Mouse (Mus musculus) lung, postnatal 36 days (tissue): ENCODE results near the gene Rbfox1.

Experiments used
- DNase-seq: peaks from one replicate; pipeline ENCODE4 v3.0.0; 2022; ENCODE audit warnings: mixed read lengths

Gene Rbfox1

DNA sequence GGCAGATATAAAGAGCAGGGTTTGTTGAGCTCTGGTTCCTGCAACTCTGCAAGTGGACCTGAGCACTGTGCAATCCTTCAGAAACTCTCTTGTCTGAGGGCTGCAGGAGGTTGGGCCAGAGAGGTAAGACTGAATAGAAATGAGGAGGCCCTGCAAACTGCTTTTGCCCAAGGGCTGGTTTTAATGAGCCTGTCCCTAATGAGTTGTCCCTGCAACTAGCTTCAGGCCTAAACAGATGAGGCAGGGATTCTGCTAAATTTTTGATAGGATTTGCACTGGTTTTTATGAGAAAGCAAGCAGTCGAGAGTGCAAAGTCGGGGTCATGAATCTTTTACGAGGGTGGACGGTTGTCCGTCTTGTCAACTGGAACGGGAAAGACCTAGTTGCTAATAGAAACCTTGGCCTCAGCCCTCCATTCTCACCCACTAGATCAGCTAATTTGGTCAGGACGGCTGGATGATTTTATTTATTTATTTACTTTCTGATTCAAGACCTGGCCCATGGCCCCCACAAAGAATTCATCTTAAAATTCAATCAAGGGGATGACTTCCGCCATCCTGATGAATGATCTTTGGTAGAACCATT lies 1279.1 kb downstream of the Rbfox1 start:
- no peak for DNase-seq

DNA sequence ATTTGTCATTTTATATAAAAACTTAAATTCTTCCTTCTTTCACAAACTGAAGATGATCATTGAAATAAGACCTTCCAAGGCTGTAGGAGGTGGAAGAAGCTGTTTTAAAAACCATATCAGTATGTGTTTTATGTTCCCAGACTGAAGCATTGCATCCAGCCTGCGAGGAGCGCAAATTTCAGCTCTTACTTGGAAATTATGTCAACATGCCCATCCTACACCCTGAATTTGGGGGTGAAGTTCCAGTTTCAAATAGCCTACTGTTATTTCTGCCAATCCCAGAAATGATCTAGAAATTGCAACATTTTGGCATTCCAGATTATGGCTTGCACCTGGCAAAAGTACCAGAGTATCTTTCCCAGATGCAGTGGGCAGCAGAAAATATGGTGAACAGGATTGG lies 1290.8 kb downstream of the Rbfox1 start:
- DNase-seq, result no peak

DNA sequence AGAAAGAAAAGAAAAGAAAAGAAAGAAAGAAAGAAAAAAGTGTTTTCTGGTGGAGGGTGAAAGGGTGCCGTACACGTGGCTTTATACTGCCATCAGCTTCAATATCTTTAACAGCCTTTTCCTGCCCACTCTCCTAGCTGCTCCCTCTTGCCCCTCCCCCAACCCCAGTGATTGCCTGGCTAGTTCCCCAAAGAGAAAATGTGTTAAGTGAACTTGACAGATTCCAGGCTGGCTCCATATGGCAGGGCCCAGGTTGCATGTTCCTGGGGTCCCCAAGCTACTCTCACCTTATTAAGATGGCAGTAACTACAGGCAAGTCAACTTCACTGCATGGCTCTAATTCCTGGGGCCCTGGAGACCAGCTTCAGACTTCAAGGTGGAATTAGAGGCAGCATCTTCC lies 1302.6 kb downstream of the Rbfox1 start:
- DNase-seq, result no peak

DNA sequence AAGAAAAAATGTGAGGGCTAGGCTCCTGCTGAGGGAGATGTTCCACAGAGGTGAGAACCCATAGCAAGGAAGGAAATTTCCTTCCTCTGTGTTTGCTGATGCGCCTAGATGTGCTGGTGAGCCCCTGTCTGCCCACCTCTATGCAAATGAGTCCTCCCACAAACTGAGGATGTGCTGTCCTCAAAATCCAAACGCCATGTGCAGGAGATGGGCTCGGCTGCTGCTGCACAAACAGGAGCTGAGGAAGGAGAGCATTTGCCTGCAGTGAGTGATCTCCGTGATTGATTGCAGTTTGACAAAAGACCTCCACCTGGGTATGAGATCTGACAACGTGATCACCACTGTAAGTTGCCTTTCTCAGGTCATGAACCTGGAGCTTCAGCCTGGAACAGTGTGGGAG lies 1308.4 kb downstream of the Rbfox1 start:
- no peak for DNase-seq

DNA sequence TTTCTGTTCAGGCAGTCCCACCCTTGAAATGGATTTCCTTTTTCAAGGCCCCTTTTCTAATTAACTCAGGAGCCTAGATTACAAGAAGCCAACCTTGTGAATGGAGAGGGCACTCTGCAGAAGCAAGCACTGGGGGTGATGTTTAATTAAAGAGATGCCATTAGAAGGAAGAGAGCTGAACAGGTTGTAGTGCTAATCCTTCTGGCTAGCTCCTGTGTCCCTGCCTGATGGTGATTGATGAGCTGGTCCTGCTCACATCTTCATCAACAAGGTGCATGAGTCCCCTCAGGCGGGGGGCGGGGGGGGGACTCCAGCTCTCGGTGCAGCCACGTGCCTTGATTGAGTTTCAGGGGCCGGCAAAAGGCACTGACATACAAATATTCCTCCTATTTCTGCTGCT lies 1312.8 kb downstream of the Rbfox1 start:
- DNase-seq, result no peak

DNA sequence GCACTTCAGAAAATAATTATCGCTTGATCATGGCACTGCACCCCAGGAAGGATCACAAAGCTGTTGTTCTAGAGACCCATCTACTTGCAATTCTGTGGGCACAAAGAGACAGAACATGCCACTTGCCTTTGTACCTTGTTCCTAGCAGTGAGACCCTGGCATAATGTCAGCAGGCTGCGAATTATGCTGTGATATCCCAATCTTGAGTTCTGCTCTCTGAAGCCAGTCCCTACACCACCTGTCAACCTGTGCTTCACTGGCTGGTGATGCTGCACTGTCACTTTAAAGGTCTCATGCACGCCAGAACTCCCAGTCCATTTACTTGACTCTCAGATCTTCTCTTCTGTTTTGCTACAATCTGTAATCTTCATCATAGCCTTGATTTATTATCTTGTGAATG lies 1315.1 kb downstream of the Rbfox1 start:
- no peak for DNase-seq

DNA sequence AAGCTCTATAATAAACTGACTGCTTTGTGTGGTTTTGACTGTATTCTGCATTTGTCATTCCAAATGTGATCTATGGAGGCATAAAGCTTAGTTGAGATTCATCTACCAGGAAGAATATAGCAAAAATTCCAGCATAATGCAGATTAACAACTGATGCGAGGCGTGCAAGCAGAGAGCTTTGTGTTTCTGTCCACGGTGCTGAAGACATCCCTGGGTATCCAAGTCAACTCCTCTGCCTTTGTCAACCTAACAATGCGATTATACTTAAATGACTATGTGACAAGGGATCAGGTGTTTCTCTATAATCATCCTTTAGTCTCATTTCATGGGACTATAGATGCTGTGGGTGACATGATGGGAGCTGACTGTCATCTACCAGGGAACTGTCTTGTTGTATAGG lies 1316.7 kb downstream of the Rbfox1 start:
- no peak for DNase-seq

DNA sequence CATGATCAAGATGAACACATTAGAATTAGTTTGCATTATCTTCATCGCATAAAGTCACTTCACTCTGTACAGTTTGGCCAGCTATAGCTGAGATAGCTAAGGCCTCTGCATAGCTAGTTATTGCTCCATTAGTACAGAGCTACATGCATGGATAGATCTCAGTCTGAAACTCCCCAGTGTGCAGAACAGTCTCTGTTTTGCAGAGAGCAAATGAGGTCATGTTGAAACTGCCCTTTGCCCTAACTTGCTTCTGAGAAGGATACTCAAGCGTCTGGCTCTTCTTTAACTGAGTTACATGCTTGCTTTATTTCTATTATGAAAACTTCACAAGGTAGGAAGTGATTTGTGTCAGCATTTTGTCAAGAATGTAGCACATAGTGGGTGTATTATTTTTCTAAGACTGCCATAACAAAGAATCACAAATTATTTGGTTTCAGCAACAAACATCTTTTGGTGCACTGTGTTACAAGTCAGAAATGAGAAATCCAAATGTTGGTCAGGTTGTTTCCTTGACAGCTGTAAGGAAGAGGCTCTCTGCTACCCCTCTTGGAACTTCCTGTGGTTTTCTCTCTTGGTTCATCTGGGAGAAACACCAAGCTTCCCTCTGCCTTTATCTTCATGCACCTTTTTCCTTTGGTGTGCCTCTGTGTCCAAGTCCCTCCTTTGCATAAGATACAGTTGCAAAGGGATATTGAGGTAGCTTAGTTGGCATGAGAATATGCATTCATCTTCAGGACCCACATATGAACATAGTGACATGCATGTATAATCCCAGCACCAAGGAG lies 1321.2 kb downstream of the Rbfox1 start:
- DNase-seq, result no peak

DNA sequence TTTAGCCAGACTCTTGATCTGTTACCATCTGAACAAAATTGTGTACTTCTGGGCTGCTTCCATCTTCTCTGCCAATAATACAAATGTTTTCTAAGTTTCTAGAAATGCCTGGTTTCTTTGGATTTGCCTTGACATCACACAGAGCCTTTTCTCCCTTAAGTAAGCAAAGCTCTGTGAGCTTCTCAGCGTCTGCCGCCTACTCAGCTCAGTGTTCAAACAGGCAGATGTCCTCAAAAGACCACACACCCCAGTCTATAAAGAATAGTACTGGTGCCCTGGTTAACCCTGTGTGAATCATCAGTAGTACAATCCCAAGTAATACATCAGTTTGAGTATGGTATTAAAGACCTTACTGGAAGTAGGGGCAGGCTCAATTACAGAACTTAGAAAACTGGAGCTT lies 1322.4 kb downstream of the Rbfox1 start:
- DNase-seq, result no peak

DNA sequence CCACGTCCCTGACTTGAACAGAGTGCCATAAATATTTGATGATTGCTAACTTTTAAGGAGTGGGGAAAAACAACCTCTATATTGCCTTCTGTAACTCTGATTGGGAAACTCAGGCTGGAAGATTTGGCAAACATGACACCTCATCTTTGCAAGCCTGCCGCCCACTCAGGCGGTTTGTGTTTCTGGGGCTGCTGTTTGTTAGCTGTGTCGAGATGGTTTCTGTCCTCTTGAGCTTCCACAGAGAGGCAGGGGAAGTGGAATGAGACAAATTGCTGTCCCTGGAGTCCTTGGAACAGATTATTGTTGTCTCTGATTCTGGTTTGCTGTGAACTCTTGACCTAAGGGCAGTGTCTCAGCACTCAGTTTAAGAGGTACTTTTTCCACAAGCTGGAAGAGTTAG lies 1327.6 kb downstream of the Rbfox1 start:
- DNase-seq, result no peak

DNA sequence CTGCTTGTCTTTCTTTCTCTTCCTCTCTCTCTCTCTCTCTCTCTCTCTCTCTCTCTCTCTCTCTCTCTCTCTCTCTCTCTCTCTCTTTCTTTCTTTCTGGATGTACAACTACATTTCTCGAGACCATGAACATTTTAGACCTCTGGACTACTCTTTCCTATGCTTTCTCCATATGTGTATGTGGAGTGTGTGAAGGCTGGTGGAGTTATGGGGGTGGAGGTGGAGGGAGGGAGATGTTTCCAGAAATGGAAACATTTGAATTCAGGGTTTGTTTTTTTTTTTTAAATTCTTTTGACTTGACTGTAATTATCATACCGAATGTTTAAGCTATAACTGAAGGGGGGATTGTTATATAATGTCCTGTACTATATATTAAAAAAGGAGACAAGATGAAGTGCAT lies 1338.1 kb downstream of the Rbfox1 start:
- no peak for DNase-seq

DNA sequence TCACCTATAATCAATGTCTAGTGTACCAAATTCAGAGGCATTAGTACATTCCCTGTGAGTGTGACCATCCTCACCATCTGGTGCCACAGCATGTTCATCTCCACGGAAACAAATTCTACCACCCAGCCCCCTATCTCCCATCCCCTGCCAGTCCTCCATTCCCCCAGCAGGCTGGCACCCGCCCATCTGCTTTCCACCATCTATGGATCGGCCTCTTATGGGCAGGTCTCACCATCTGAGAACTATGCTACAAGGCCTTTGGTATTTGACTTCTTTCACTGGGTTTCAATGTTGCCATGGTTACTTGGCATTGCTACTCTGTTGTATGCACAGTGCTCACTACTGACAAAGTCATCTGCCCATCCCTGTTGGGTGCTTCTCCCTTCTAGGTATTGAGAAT lies 1340.8 kb downstream of the Rbfox1 start:
- DNase-seq, result no peak

DNA sequence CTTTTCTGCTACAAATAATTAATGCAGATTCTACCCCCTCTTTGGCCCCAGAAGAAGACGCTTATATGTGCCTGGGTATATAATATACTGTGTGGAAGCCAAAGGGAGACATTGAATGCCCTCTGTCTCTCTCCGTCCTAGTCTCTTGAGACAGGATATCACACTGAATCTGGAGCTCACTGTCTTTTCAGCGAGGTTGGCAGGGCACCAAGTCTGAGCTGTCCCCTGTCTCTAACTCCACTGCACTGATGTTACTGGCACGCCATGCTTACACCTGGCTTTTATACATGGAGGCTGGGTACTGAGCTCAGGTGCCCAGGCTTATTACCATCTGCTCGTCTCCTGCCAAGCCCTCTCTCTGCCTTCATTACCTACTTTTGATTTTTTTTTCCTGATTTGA lies 1343.1 kb downstream of the Rbfox1 start:
- DNase-seq, result no peak

DNA sequence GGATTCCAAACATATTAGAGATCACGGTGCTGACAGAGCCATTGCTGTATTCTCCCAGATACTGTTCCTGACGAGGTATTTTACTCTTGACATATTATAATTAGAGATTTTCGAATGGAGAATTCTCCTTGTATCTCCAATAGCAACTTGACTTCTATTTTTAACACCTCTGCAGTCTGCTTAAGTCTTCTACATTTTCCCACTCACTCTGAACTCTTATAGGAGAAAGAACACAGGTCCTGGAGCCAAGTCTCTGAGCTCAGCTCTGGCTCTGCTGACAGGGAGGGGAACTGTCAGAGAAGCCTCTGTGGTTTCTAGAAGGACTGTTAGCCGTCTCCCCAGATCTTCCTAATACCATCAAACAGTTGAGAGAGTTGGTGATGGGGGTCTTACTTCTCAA lies 1344.1 kb downstream of the Rbfox1 start:
- no peak for DNase-seq

DNA sequence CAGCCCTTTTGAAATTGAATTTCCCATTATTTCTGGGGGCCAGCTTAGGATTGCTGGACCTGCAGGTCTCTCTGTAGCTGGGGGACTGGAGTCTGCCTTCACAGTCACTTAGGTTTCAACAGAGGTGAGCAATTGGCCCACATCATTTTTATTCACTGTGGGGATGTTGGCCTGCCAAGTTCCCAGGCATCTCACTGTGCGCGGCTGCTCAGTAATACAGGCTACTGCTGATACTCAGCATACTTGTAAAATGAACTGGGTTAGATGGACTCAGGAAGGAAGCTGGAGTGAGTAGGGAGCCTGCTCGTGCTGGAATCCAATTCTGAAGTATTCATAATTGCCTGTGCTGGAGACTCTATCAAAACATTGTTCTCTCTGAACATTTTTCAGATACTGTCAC lies 1356.5 kb downstream of the Rbfox1 start:
- no peak for DNase-seq

DNA sequence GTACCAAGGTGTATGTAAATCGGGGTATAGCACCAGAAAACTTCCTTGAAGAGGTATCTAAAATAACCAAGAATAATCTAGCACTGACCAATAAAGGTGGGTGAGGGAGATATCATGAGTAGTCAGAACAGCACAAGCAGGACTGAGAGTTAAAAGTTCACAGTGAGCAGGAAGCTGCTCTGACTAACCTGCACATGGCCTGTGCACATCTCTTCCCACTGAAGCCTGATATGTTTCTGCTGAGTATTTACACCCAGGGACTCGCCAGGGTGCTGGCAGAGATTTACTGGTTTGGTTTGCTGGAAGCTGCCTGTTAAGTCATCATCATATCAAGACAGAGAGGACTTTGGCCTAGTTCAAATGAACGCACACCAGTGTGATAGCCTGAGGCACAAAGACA lies 1357.3 kb downstream of the Rbfox1 start:
- no peak for DNase-seq

DNA sequence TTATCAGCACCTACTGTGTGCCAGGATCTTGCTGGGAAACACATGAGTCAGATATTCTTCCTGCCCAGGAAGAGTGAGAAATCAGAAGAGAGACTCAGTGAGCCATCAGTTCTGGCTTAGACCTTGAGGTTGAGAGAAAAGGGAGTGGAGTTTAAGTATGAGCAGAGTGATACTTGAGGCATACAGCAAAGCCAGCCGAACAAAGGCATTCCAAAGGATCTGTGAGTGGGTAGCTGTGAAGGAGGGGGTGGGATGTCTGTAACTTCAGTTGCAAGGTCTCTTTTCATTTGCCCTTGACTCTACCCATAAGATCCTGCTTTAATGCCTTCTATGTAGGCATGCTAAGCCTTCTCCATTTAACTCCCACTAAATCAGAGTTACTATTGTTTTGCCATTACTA lies 1359.2 kb downstream of the Rbfox1 start:
- DNase-seq, result no peak

DNA sequence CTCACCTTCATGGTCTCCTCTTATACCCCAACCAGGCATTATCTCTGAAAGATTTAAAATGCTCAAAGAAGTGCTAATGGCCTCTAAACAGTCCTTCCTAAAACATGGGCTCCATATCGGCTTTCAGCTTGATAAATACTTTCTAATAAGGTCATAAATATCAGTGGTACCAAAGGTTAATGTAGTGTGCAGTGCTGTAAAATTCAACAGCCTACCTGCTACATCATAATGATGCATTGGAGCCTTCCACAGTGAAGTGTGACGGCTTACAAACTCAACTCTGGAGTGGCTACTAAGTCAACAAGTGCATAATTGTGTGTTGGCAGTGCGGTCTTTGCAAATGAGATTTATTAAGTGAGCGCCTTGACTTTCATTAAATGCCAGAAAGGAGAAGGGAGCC lies 1366.5 kb downstream of the Rbfox1 start:
- no peak for DNase-seq

DNA sequence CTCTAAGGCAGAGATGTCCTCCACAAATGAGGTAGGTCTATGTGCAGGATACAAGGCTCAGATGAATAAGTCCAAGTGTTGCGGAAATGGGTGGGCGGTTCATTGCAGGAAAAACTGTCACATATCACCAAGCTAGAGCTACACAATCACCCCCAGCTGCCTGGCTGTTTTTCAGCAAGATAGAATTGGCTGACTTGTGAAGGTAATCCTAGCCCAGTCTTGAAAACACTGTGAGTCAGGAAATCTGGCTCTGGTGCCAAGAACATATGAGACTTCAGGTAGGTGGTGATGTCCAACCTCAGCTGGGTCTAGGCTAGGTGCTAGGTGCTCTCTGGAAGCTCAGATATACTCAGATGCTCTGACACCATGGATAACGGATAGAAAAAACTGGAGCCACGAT lies 1372.2 kb downstream of the Rbfox1 start:
- DNase-seq, result no peak

DNA sequence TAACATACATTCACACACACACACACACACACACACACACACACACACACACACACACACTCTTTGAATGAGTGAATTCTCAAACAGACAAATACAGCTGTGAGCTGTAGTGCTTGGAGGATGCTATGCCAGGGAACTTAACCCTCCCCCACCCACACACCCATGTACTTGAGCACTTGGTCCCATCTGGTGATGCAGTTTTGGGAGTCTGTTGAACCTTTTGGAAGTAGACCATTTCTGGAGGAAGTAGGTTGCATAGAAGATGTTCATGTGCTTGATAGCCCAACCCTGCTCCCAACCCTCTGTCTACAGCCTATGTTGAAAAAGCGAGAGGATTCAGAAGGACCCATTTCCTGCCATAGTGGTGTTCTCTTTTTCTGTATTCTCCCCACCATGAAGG lies 1378.1 kb downstream of the Rbfox1 start:
- no peak for DNase-seq

DNA sequence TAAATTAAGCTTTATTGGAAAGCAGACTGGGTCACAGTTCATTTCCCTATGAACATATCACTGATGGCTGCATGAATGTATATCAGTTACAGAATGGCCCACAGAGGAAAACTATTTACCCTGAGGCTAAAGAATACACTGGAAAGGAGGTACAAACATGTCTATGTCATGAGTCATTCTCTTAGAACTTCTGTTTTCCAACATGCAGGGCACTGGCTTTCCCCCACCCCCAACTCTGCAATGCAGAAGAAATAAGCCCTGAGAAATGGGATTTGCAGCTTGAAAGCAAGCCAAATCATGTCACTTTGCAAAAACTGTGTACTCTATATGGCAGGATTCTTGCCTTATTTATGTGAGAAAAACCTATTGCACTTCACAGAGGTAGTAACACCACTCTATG lies 1380.6 kb downstream of the Rbfox1 start:
- DNase-seq, result no peak

DNA sequence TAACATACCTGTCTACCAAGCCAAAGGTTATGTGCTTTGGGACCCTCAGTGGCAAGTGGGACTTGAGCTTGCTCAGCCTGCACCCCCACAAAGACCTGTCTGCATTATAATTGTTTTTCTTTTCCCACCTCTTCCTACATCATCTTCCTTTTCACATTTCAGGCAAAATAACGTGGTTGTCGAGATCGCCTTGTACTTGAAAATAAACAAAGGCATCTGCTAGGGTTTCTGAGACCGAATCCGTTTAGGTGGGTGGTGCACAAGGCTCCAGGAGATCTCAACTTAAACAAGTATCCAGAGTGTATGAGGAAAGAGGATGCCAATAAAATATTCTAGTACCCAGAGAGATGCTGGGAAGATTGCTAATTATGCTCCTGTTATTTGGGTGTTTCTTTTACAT lies 1390.3 kb downstream of the Rbfox1 start:
- DNase-seq, result no peak

DNA sequence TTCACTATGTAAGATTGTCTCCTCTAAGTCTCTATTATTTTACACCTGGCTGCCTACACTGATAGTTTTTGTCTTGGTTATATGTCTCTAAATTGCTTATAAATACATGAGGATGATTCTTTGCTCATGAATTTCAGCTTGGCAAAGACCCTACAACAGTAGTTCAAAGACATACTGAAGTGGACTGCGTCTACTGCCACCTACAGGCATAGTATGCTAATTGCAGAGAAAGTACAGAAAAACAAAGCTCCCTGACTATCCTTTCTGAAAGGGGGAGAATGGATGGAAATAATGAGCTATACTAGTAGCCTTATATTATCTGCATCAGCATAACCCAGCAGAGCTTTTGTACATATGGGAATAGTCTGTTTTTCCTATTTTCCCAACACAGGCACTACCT lies 1390.7 kb downstream of the Rbfox1 start:
- no peak for DNase-seq

DNA sequence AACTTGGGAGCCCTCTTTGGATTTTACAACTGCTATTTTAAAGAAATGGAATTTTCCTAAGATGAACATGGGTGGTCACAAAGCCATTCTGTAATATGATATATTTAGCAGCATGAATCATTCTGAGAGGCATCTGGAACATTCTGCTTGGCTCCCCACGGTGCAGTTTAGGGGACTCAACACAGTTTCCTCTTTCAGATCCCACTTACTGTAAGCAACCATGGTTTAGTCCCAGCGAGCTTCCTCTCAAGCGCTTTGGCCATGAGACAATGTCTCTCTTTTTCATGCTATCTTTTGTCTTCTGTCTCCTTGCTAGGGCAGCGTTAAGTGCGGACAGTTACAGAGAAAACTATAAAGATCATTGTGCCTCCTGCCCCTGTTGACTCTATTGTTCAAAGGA lies 1394.4 kb downstream of the Rbfox1 start:
- DNase-seq, result no peak

DNA sequence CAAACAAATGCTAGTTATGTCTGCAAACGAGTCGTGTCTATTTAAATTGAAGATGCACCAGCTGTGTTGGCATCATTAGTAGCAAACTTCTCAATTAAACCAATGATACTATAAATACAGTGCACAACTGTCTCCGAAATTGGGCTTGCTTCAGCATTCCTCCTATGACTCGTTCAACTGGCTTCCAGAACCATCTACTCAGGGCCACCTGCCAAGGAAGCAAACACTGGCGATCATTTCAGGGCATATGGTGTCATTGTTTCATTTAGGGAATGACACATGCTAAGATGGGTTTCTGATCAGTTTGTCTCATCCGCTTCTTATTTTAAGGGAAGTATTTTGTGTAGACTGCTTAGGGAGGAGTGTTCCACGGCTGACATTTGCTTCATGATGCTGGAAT lies 1397.1 kb downstream of the Rbfox1 start:
- DNase-seq, result no peak
